Mouse (Mus musculus) left cerebral cortex, postnatal 25 days (tissue): ENCODE results near the gene Lsg1. TPM values are rescaled to one million over a fixed set of nuclear protein-coding genes. Genes with fewer than 3 reads are reported as not detected.

Experiments
- DNase-seq, 2 experiments: peaks; one replicate each; pipeline ENCODE4 v3.0.0; 2022; ENCODE audit warnings: low spot score in 2 of 2, mixed read lengths in 1 of 2
- intact Hi-C: fragments of 180-260 bp; cut with DNase I; formaldehyde crosslinking; loops from one replicate; pipeline ENCODE4 v1.15.1; 2025
- total RNA-seq, 2 experiments: library from RNA; stranded (reverse); gene quantifications; 2 replicates each; pipeline ENCODE4 v1.2.3; 2021

Gene Lsg1
- total RNA-seq, 2 experiments from 2014 or later = 16.6 to 17.9 TPM

- intact Hi-C loops = no loop called here
- no peak for DNase-seq
Measured at GRCm38 (mm10) chr16:30527889-30528288, 59.5 kb downstream of the Lsg1 start.

GRCm38 (mm10) chr16:30525756-30526155 is 61.6 kb downstream of the Lsg1 start:
- peak in 1 of 2 experiments; percentile 60 for DNase-seq
- intact Hi-C loops = no loop called here

GRCm38 (mm10) chr16:30524481-30524880 is 62.9 kb downstream of the Lsg1 start:
- no peak for DNase-seq
- intact Hi-C loops = no loop called here

- no peak for DNase-seq
- intact Hi-C loops = no loop called here
Measured at GRCm38 (mm10) chr16:30522253-30522940, 65.0 kb downstream of the Lsg1 start.

GRCm38 (mm10) chr16:30521147-30521546 is 66.2 kb downstream of the Lsg1 start:
- intact Hi-C loops = no loop called here
- DNase-seq = no peak

- DNase-seq = peak; percentile 79
- intact Hi-C loops = no loop called here
Measured at GRCm38 (mm10) chr16:30520361-30520823, 67.0 kb downstream of the Lsg1 start.

GRCm38 (mm10) chr16:30518635-30519034 is 68.8 kb downstream of the Lsg1 start:
- intact Hi-C loops = no loop called here
- no peak for DNase-seq

- intact Hi-C loops = no loop called here
- DNase-seq = no peak
Measured at GRCm38 (mm10) chr16:30517666-30518283, 69.6 kb downstream of the Lsg1 start.

- no peak for DNase-seq
- intact Hi-C loops = no loop called here
Measured at GRCm38 (mm10) chr16:30516993-30517392, 70.4 kb downstream of the Lsg1 start.

GRCm38 (mm10) chr16:30515418-30515817 is 72.0 kb downstream of the Lsg1 start:
- intact Hi-C loops = no loop called here
- DNase-seq = no peak

- DNase-seq = peak in 1 of 2 experiments; percentile 41
- intact Hi-C loops = no loop called here
Measured at GRCm38 (mm10) chr16:30513050-30514024, 74.1 kb downstream of the Lsg1 start.

- no peak for DNase-seq
- intact Hi-C loops = no loop called here
Measured at GRCm38 (mm10) chr16:30512375-30513049, 74.9 kb downstream of the Lsg1 start.

- no peak for DNase-seq
- intact Hi-C loops = no loop called here
Measured at GRCm38 (mm10) chr16:30511563-30512340, 75.6 kb downstream of the Lsg1 start.

- peak; percentile 83 to 91 for DNase-seq
- intact Hi-C loops = no loop called here
Measured at GRCm38 (mm10) chr16:30510504-30511451, 76.6 kb downstream of the Lsg1 start.
